Mouse (Mus musculus) embryonic facial prominence, embryonic 14.5 days (tissue): Measurements from ENCODE around the gene Cux1. TPM values are rescaled to one million over a fixed set of nuclear protein-coding genes. Genes with fewer than 3 reads are reported as not detected.
A peak's percentile ranks its signal among the peaks of the same experiment; 100 is the strongest.

Experiments
- ATAC-seq: fragments of 200-750 bp; cut with Nextera tagmentation; 2 replicates; pipeline ENCODE4 v1.8.0; 2017; ENCODE audit warnings: low read depth, moderate number of reproducible peaks, moderate TSS enrichment
- DNase-seq: peaks from one replicate; pipeline ENCODE4 v3.0.0-alpha.2; 2015; ENCODE audit warnings: low spot score
- H3K27ac ChIP-seq: fragments of 300-500 bp; sonication (generic); replicated peaks from 2 replicates; pipeline ENCODE4 v1.5.1; 2014; ENCODE audit warnings: low read depth, mild to moderate bottlenecking, low read length, moderate library complexity
- H3K27me3 ChIP-seq: fragments of 300-500 bp; sonication (generic); replicated peaks from 2 replicates; pipeline ENCODE4 v1.6.1; 2014; ENCODE audit warnings: low read length; ENCODE audit not compliant: control insufficient read depth, insufficient read depth
- H3K36me3 ChIP-seq: fragments of 300-500 bp; sonication (generic); 2 replicates; pipeline ENCODE4 v1.6.1; 2014; ENCODE audit warnings: low read length, mixed read lengths; ENCODE audit not compliant: control insufficient read depth, insufficient read depth
- H3K4me1 ChIP-seq: fragments of 300-500 bp; sonication (generic); 2 replicates; pipeline ENCODE4 v1.6.1; 2014; ENCODE audit warnings: antibody characterized with exemption, low read length; ENCODE audit not compliant: control insufficient read depth, insufficient read depth
- H3K4me2 ChIP-seq: fragments of 300-500 bp; sonication (generic); 2 replicates; pipeline ENCODE4 v1.6.1; 2014; ENCODE audit warnings: low read depth, mild to moderate bottlenecking, low read length, moderate library complexity, mixed read lengths
- H3K4me3 ChIP-seq: fragments of 300-500 bp; sonication (generic); 2 replicates; pipeline ENCODE4 v1.5.1; 2014; ENCODE audit warnings: low read depth, mild to moderate bottlenecking, low read length
- H3K9ac ChIP-seq: fragments of 300-500 bp; sonication (generic); 2 replicates; pipeline ENCODE4 v1.6.1; 2014; ENCODE audit warnings: low read depth, mild to moderate bottlenecking, low read length, moderate library complexity, mixed read lengths
- H3K9me3 ChIP-seq: fragments of 300-500 bp; sonication (generic); 2 replicates; pipeline ENCODE4 v1.6.1; 2016; ENCODE audit warnings: low read length; ENCODE audit not compliant: control insufficient read depth
- WGBS: fragments of 180-500 bp; shearing (Covaris S2); extraction: QIAGEN DNeasy Blood & Tissue Kit; methylation state at CpG from one replicate; pipeline ENCODE4 v1.1.7; 2014; 5-methylcytosine and 5-hydroxymethylcytosine counted together
- polyA plus RNA-seq: library from polyadenylated mRNA; unstranded; fragments of >200 nt; fragmentation: Nextera tagmentation; extraction: Ambion mirVana; gene quantifications from 2 replicates; pipeline ENCODE4 v1.2.1, GENCODE M21; 2014

Cux1 gene
- polyA plus RNA-seq, 1 experiment from 2014 or later, result 60.6 TPM

DNA sequence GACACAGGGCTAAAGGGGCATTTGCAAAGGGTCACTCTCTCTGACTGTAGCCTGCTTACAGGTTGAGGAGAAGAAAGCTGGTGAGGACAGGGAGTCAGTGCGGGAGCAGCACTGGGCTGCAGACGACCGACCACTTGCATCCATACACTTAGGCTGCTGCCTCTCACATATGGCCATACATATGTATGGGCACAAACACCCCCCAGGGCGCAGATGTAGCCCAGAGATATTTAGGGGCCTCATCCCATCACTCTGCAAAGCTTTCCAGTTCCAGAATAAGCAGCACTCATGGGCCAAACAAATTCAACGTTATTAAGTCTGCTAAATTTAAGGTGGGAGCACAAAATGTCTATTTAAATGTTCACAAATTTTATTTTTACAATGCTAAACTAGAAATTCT is 261.0 kb downstream of the Cux1 start:
- Histone ChIP-seq H3K36me3 (peaks cover 77% of the 10 kb centered on the region), H3K4me2 (no peak overlapping the region), H3K27me3 (no peaks in the 10 kb centered on the region), H3K4me3 (no peak overlapping the region), H3K9me3 (no peaks in the 10 kb centered on the region), H3K27ac (no peak overlapping the region), H3K9ac (no peak overlapping the region), H3K4me1 (no peaks in the 10 kb centered on the region)
- WGBS, result 86% methylated on average over 5 of the region's 5 CpGs
- DNase-seq (no peak), ATAC-seq (no peak)

DNA sequence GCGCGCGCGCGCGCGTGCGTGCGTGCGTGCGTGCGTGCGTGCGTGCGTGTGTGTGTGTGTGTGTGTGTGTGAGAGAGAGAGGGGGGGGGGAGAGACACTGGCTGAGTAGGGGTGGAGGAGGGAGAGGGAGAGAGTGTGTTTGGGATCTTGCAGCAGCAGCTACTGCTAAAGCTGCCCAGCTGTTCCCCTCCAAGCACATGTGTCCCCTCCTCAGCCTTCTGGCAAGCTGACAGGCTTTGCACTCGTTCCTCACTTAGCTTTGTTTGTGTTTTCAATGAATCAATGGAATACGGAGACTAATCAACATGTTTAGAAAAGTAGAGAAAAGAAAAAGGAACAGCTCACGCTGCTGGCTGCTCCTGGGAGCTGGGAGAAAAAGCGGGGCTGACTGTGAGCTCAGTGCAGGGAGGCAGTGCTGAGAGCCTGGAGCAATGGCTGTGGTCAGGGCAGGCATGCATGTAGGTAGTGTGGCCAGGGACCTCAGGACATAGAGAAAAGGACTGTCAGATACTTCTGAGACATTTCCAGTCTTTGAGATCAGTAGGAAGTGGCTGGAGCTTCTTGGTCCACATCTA is 263.8 kb downstream of the Cux1 start:
- H3K27ac ChIP-seq, result peak overlapping the region; percentile 30
- H3K4me3 ChIP-seq, result no peak overlapping the region
- 87% methylated on average over 19 of the region's 19 CpGs for WGBS
- peaks cover 63% of the 10 kb centered on the region for H3K36me3 ChIP-seq
- DNase-seq (peak; percentile 88), ATAC-seq (0 out of 2 replicates have a peak, but pooled peaks have one; percentile 59)
- no peaks in the 10 kb centered on the region for H3K27me3 ChIP-seq
- no peaks in the 10 kb centered on the region for H3K9me3 ChIP-seq
- no peak overlapping the region for H3K9ac ChIP-seq
- H3K4me2 ChIP-seq, result no peak overlapping the region
- H3K4me1 ChIP-seq, result no peaks in the 10 kb centered on the region

DNA sequence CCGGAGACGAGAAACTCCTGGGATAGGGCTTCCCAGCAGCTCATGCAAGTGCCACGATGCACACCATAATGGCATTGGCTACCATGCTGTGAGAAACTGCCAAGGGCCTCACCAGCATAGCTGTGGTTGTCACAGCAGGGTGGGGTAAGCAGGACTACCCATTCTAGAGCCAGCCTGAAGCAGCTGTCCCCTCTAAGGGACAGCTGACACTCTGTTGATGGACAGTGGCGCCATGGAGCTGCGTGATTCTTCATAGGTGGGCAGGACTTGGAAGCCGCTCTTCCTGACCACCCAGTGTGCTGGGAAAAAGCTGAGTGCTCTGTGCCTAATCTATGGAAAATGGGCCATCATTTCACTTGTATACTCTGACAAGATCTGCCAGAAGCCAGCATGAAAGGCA is 266.4 kb downstream of the Cux1 start:
- Histone ChIP-seq H3K9me3 (no peaks in the 10 kb centered on the region), H3K27ac (no peak overlapping the region), H3K36me3 (peaks cover 40% of the 10 kb centered on the region; the same call in 1 of the 2 replicates), H3K4me1 (no peaks in the 10 kb centered on the region), H3K4me3 (no peak overlapping the region), H3K4me2 (no peak overlapping the region), H3K27me3 (no peaks in the 10 kb centered on the region), H3K9ac (no peak overlapping the region)
- peak; percentile 68 for DNase-seq
- whole genome bisulfite sequencing, result 83% methylated on average over 6 of the region's 6 CpGs
- peak; percentile 84; the same call in 1 of the 2 replicates for ATAC-seq

DNA sequence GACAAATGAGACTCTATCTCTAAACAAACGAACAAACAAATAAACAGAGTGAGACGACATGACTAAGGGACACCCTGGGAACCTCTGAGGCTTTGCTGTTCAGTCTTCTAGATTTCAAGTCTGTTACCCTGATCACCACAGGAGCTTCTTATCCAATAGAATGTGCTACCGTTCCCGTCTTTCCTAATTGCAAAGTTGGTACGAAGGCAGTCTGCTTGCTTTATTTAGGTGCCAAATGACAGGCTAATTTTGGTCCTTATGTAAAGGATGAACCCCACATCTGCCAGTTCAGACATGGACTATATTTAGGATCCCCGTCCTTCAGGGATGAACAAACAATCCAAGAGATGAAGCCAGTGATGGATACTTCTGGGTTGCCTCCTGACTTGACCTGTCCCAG is 269.6 kb downstream of the Cux1 start:
- H3K4me2 ChIP-seq, result no peak overlapping the region
- H3K27me3 ChIP-seq, result no peaks in the 10 kb centered on the region
- H3K36me3 ChIP-seq, result peaks cover 22% of the 10 kb centered on the region; the same call in 1 of the 2 replicates
- no peak overlapping the region for H3K4me3 ChIP-seq
- no peak for DNase-seq
- H3K9ac ChIP-seq, result no peak overlapping the region
- 90% methylated on average over 6 of the region's 6 CpGs for WGBS
- H3K9me3 ChIP-seq, result no peaks in the 10 kb centered on the region
- H3K27ac ChIP-seq, result no peak overlapping the region
- no peak for ATAC-seq
- no peaks in the 10 kb centered on the region for H3K4me1 ChIP-seq

DNA sequence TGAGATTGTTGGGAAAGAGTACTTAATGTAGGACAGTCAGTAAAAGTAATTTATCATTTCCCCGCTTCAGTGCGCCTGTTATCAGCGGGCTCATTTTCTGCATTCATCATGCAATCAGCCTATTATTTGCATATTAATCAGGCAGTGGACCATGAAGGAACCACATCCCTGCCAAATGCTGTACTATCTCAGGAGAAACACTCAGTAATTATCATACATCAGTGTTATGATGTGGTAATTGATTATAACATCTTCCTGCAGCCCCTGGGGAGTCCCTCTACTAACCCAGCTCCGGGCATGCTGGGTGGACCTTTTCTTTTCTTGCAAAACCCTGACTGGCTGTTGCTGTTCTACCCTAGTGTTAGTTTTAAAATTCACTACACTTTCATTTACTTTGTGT is 270.4 kb downstream of the Cux1 start:
- H3K9me3 ChIP-seq, result no peaks in the 10 kb centered on the region
- no peaks in the 10 kb centered on the region for H3K27me3 ChIP-seq
- peaks cover 15% of the 10 kb centered on the region; the same call in 1 of the 2 replicates for H3K36me3 ChIP-seq
- H3K4me3 ChIP-seq, result no peak overlapping the region
- no peak for ATAC-seq
- H3K9ac ChIP-seq, result no peak overlapping the region
- no peak for DNase-seq
- WGBS, result 87% methylated on average over 4 of the region's 4 CpGs
- no peak overlapping the region for H3K27ac ChIP-seq
- H3K4me2 ChIP-seq, result no peak overlapping the region
- H3K4me1 ChIP-seq, result no peaks in the 10 kb centered on the region

DNA sequence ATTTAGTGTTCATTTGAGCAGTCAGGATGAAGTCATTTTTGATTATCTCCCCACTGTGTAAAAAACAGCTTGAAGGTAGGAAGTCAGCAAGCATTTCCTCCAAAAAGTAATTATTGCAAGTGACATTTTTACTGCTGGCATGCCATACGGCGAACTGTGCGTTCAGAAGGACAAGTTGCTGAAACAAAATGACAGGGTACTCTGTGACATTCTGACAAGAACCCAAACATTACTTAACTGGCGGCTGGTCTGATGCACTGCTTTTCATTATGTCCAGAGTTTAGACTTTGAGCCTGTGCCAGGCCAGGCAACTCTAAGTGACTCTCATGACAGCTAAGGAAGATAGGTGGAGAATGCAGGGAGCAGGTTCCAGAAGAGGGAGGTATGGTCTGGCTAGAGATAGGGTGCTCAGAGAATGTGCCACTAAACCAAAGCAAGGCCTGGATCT is 274.3 kb downstream of the Cux1 start:
- Histone ChIP-seq H3K27ac (no peak overlapping the region), H3K36me3 (peaks cover 12% of the 10 kb centered on the region; the same call in 1 of the 2 replicates)
- 73% methylated on average over 4 of the region's 4 CpGs for WGBS

DNA sequence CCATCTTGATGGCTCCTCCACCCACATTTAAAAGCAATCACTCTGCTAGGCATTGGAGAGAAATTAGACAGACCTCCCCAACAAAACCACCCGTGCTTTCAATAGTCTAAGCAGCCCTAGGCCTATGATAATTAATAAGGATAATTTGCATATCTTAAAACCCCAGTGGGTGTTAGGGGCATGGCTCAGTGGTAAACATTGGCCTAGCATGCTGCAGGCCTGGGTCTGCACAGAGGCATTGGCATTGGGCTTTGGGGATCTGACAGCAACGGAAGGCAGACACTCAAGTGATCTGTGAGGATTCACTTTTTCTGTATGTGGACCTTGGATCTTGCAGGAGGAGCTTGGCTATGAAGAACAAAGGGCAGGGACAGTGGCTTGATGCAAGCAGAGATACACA is 274.9 kb downstream of the Cux1 start:
- Histone ChIP-seq H3K4me2 (no peak overlapping the region), H3K27me3 (no peaks in the 10 kb centered on the region), H3K4me1 (no peaks in the 10 kb centered on the region), H3K36me3 (peaks cover 17% of the 10 kb centered on the region; the same call in 1 of the 2 replicates), H3K4me3 (no peak overlapping the region), H3K27ac (no peak overlapping the region), H3K9ac (no peak overlapping the region), H3K9me3 (no peaks in the 10 kb centered on the region)
- WGBS, result 70% methylated on average over 2 of the region's 2 CpGs
- DNase-seq (no peak), ATAC-seq (no peak)

More for the DNA sequence above, 274.3 kb downstream of the Cux1 start:
- Histone ChIP-seq H3K9ac (no peak overlapping the region), H3K4me3 (no peak overlapping the region), H3K4me2 (no peak overlapping the region), H3K27me3 (no peaks in the 10 kb centered on the region), H3K4me1 (no peaks in the 10 kb centered on the region), H3K9me3 (no peaks in the 10 kb centered on the region)
- DNase-seq (no peak), ATAC-seq (no peak)

DNA sequence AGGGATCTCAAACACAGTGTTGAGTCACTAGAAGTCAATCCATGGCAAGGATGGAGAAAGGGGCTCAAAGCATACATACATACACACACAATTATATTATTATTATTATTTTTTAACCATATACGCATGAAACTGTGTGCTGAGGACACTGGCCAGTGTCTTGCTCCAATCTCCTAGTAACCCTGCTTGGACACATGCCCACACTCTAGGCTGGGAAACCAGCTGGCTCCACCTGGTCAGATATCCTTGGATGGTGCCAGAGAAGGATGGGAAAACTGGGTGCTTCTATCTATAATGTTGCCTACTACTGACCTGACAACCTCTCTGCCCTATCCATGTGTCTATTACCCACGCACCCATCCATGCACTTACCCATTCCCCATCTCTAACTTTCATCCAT is 275.7 kb downstream of the Cux1 start:
- Histone ChIP-seq H3K9me3 (no peaks in the 10 kb centered on the region), H3K36me3 (peaks cover 20% of the 10 kb centered on the region; the same call in 1 of the 2 replicates), H3K9ac (no peak overlapping the region), H3K4me1 (no peaks in the 10 kb centered on the region), H3K4me2 (no peak overlapping the region), H3K27me3 (no peaks in the 10 kb centered on the region), H3K4me3 (no peak overlapping the region), H3K27ac (no peak overlapping the region)
- 98% methylated on average over 2 of the region's 2 CpGs for WGBS
- no peak for ATAC-seq
- no peak for DNase-seq

DNA sequence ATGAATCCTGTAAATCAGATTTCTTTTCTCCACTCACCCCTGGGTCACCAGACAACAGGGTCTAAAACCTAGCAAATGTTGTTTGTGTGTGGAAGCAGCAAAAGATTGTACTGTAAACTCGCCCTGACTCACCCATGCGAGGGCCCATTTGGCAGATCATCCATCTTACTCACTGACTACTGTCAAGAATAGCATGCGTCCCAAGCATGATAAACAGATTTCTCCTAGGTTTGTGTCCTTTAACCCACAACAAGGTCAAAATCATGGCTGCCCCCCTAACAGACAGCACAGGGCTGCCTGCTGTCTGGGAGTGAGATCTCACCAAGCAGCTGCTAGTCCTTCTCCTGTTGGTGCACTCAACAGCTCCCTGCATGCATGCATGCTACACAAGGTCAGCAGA is 277.5 kb downstream of the Cux1 start:
- no peak overlapping the region for H3K27ac ChIP-seq
- no peaks in the 10 kb centered on the region for H3K9me3 ChIP-seq
- ATAC-seq, result no peak
- H3K9ac ChIP-seq, result no peak overlapping the region
- 87% methylated on average over 3 of the region's 3 CpGs for WGBS
- no peak overlapping the region for H3K4me2 ChIP-seq
- no peak for DNase-seq
- no peaks in the 10 kb centered on the region for H3K27me3 ChIP-seq
- no peak overlapping the region for H3K4me3 ChIP-seq
- peaks cover 29% of the 10 kb centered on the region; the same call in 1 of the 2 replicates for H3K36me3 ChIP-seq
- H3K4me1 ChIP-seq, result no peaks in the 10 kb centered on the region
